Mouse (Mus musculus) CD4-positive, CD25-positive, alpha-beta regulatory T cell, adult 9 weeks (primary cell): Measurements from ENCODE around the gene Vmn1r131. TPM values are rescaled to one million over a fixed set of nuclear protein-coding genes. Genes with fewer than 3 reads are reported as not detected.

ENCODE experiments used
- polyA plus RNA-seq: library from polyadenylated mRNA; unstranded; fragments of 100-300 nt; shearing (Covaris generic); gene quantifications from one replicate; pipeline ENCODE4 v1.2.1, GENCODE M21; 2017

Vmn1r131 gene
- not detected for polyA plus RNA-seq

GRCm38 (mm10) chr7:21545990-21546389 lies at the start of gene Vmn1r131:
Vmn1r131 (minus strand) TSS chr7:21546090.

GRCm38 (mm10) chr7:21511480-21511879 lies 34.4 kb downstream of the Vmn1r131 start, which contains the start of gene Vmn1r130:
Vmn1r130 (plus strand) TSS chr7:21511780.

Other genes starting within 250 kb of the Vmn1r131 start
- not detected for gene Vmn1r126, start 244.6 kb downstream of the Vmn1r131 start, polyA plus RNA-seq
- gene Vmn1r127, start 226.2 kb downstream of the Vmn1r131 start, polyA plus RNA-seq, result not detected
- gene Vmn1r128, start 196.7 kb downstream of the Vmn1r131 start, polyA plus RNA-seq, result not detected
- not detected for gene Vmn1r129, start 184.8 kb downstream of the Vmn1r131 start, polyA plus RNA-seq
- gene Gm6882, start 113.3 kb downstream of the Vmn1r131 start, polyA plus RNA-seq, result not detected
- not detected for gene Vmn1r130, start 34.3 kb downstream of the Vmn1r131 start, polyA plus RNA-seq
- not detected for gene Vmn1r132, start 68.0 kb upstream of the Vmn1r131 start, polyA plus RNA-seq
- not detected for gene Gm4175, start 215.4 kb upstream of the Vmn1r131 start, polyA plus RNA-seq